In the genomic region with DNA sequence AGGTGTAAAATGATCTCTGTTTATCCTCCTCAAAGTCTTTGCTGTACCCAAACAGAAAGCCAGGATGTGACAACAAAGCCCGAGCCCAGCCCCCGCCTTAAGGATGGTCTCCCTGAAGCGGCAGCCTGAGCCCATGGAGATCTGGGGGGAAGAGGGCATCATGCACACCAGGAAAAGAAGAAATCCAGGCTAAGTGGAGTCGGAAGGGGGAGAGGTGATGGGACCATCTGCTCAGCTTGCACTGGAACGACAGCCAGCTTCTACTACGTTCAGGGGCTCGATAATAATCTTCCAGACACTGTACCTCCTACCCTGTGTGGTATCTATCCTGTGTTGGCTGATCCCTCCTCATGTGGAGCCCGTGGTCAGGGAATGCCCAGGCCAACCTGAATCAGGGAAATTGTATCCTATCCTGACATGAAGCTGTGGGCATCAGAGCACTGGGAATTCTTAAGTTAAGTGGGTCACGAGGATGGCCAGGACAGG, we compare ENCODE assay signal across 10 mouse cellular contexts.
DNase-seq lines count a peak whose midpoint lies in the region; ATAC-seq lines count a peak whose summit lies in the region.
"Had no signal": no experiment of that assay in that cellular context is flagged by ENCODE, and none has a peak within 500 bp of the region (broad histone marks: within the 10 kb centered on the region; RNA-seq: fewer than 3 reads in every experiment).

No protein-coding gene starts in this region.

- no peaks in the 10 kb centered on the region for H3K27me3 ChIP-seq in heart, embryonic 16.5 days (ENCODE audit: control insufficient read depth, insufficient read depth, low read length)
- H3K27me3 ChIP-seq: heart, embryonic 15.5 days had no signal

- H3K4me3 ChIP-seq in heart, embryonic 16.5 days (ENCODE audit: low read length) = no peak overlapping the region
- H3K4me3 ChIP-seq: heart, embryonic 15.5 days had no signal

- H3K36me3 ChIP-seq in heart, embryonic 16.5 days (ENCODE audit: control insufficient read depth, insufficient read depth) = no peaks in the 10 kb centered on the region; the same call in 1 of the 2 replicates
- H3K36me3 ChIP-seq: heart, embryonic 15.5 days had no signal

- H3K9me3 ChIP-seq in heart, embryonic 16.5 days (replicated peaks; ENCODE audit: control insufficient read depth, low read length) = peaks cover 4% of the 10 kb centered on the region; the same call in 1 of the 2 replicates
- H3K9me3 ChIP-seq: heart, embryonic 15.5 days had no signal

- DNase-seq in heart, adult 9 months (ENCODE audit: low spot score in 2 of 2) = no peak
- DNase-seq in thymus, postnatal 0 days (ENCODE audit: low spot score) = peak; percentile 12
- no peak for DNase-seq in thymus, postnatal 10 days (ENCODE audit: low spot score in 2 of 2)
- peak; percentile 40 to 55 for DNase-seq in lung, postnatal 4 days
- DNase-seq in urinary bladder, postnatal 25 days (ENCODE audit: low spot score) = no peak
- DNase-seq in adrenal gland, postnatal 36 days = no peak
- DNase-seq in kidney, adult 9 months = no peak
- DNase-seq: spleen, adult 18-20 months had no signal

- H3K9ac ChIP-seq in heart, embryonic 16.5 days (ENCODE audit: low read length) = peak overlapping the region; percentile 51
- H3K9ac ChIP-seq: heart, embryonic 15.5 days had no signal

- no peak overlapping the region for H3K4me2 ChIP-seq in heart, embryonic 16.5 days (ENCODE audit: low read depth, low read length)
- H3K4me2 ChIP-seq: heart, embryonic 15.5 days had no signal

- ATAC-seq in heart, embryonic 16.5 days (replicated peaks; ENCODE audit: extremely low read depth, insufficient read depth, low FRiP score) = 0 out of 2 replicates have a peak, but pooled peaks have one; percentile 3

- H3K27ac ChIP-seq in heart, embryonic 16.5 days (ENCODE audit: low read length) = peak overlapping the region; percentile 65
- H3K27ac ChIP-seq: heart, embryonic 15.5 days had no signal

- peaks cover 31% of the 10 kb centered on the region for H3K4me1 ChIP-seq in heart, embryonic 16.5 days (ENCODE audit: control insufficient read depth, insufficient read depth, low read length)

- WGBS in heart, embryonic 16.5 days = 52% methylated on average over 9 of the region's 9 CpGs

Comparison
In these comparisons a context has a peak if more than half of its experiments do, and no peak if none do; other contexts are left out.
1. DNase-seq: peak in thymus, postnatal 0 days (single experiment) and lung, postnatal 4 days (2 of 2); none in heart, adult 9 months (0 of 2), thymus, postnatal 10 days (0 of 2), urinary bladder, postnatal 25 days (single experiment), adrenal gland, postnatal 36 days (0 of 2) and kidney, adult 9 months (single experiment).